Mouse (Mus musculus) CH12.LX (cell line): ENCODE measurements at regions not wholly inside any gene's neighbourhood (a gene's known extent, or its start where the extent isn't known, plus 50 kb on each side); places are given as distances from the start of the nearest gene placed in this dataset.

ENCODE experiments used
- DNase-seq: peaks from one replicate; pipeline ENCODE4 v3.0.0-alpha.2; 2013; ENCODE audit errors: extremely low read depth
- H3K27ac ChIP-seq: 2 replicates; pipeline ENCODE4 v1.5.1; 2012; ENCODE audit warnings: low read depth, mild to moderate bottlenecking, control low read depth, moderate library complexity; ENCODE audit not compliant: insufficient read depth
- H3K27me3 ChIP-seq: replicated peaks from 2 replicates; pipeline ENCODE3; 2012; ENCODE audit warnings: inconsistent platforms
- H3K36me3 ChIP-seq, 2 experiments: replicated peaks in 1 of 2; 2 replicates each; pipeline versions ENCODE3 to v1.6.1; 2012; ENCODE audit warnings: inconsistent platforms in 1 of 2, low read length in 1 of 2, mild to moderate bottlenecking in 1 of 2, mixed read lengths in 1 of 2, moderate library complexity in 1 of 2; ENCODE audit not compliant: control insufficient read depth in 1 of 2, insufficient read depth in 1 of 2
- H3K4me1 ChIP-seq, 2 experiments: 2 replicates each; pipeline ENCODE4 v1.6.1; 2012; ENCODE audit warnings: inconsistent platforms in 1 of 2, moderate library complexity in 1 of 2; ENCODE audit not compliant: insufficient read depth in 2 of 2, control insufficient read depth in 1 of 2
- H3K4me2 ChIP-seq: 2 replicates; pipeline ENCODE4 v1.6.1; 2012; ENCODE audit warnings: low read depth, mild to moderate bottlenecking, control low read depth; ENCODE audit not compliant: poor library complexity, insufficient read depth, severe bottlenecking
- H3K4me3 ChIP-seq, 3 experiments: fragments of 150-350 bp in 1 of 3; sonication (generic) in 1 of 3; replicated peaks in 1 of 3; 2 replicates each; pipeline versions ENCODE3 to v1.5.1; 2011 to 2012; ENCODE audit warnings: low read depth in 2 of 3, low read length in 2 of 3, mild to moderate bottlenecking in 2 of 3, moderate library complexity in 2 of 3, control low read depth in 1 of 3, improper control_type of control experiment in 1 of 3, inconsistent platforms in 1 of 3, mixed read lengths in 1 of 3; ENCODE audit not compliant: poor library complexity in 1 of 3
- H3K79me2 ChIP-seq: replicated peaks from 2 replicates; pipeline ENCODE4 v1.6.1; 2012; ENCODE audit warnings: mild to moderate bottlenecking, moderate library complexity; ENCODE audit not compliant: control insufficient read depth, poor library complexity, insufficient read depth, severe bottlenecking; ENCODE audit errors: extremely low read depth
- H3K9ac ChIP-seq: 2 replicates; pipeline ENCODE4 v1.6.1; 2012; ENCODE audit warnings: low read depth, mild to moderate bottlenecking, control low read depth, moderate library complexity; ENCODE audit not compliant: insufficient read depth
- H3K9me3 ChIP-seq: replicated peaks from 2 replicates; pipeline ENCODE3; 2012; ENCODE audit warnings: low read length, inconsistent platforms, mixed read lengths
- BHLHE40 ChIP-seq: IDR thresholded peaks from 2 replicates; pipeline ENCODE4 v1.6.1; 2011; ENCODE audit warnings: mild to moderate bottlenecking, low read depth, low read length, improper control_type of control experiment
- CHD1 ChIP-seq: IDR thresholded peaks from 2 replicates; pipeline ENCODE4 v1.6.1; 2012; ENCODE audit warnings: low read depth, low read length, improper control_type of control experiment, inconsistent platforms
- CHD2 ChIP-seq: IDR thresholded peaks from 2 replicates; pipeline ENCODE4 v1.6.1; 2011; ENCODE audit warnings: low read length, improper control_type of control experiment
- CTCF ChIP-seq, 2 experiments: IDR thresholded peaks in 1 of 2; conservative IDR thresholded peaks in 1 of 2; 2 replicates each; pipeline ENCODE4 v1.5.1; 2011 to 2012; ENCODE audit warnings: low read depth in 2 of 2, low read length in 2 of 2, improper control_type of control experiment in 1 of 2, inconsistent platforms in 1 of 2, mild to moderate bottlenecking in 1 of 2, moderate library complexity in 1 of 2
- E2F4 ChIP-seq: IDR thresholded peaks from 2 replicates; pipeline ENCODE4 v1.6.1; 2011; ENCODE audit warnings: low read depth, low read length, improper control_type of control experiment; ENCODE audit not compliant: insufficient replicate concordance
- ELF1 ChIP-seq: IDR thresholded peaks from 2 replicates; pipeline ENCODE4 v1.6.1; 2014; ENCODE audit warnings: low read depth, mild to moderate bottlenecking, inconsistent platforms, low read length, improper control_type of control experiment
- EP300 ChIP-seq: IDR thresholded peaks from 2 replicates; pipeline ENCODE4 v1.6.1; 2011; ENCODE audit warnings: low read length, improper control_type of control experiment
- ETS1 ChIP-seq: conservative IDR thresholded peaks from 2 replicates; pipeline ENCODE4 v1.6.1; 2012; ENCODE audit warnings: low read depth, mild to moderate bottlenecking, inconsistent platforms, low read length, improper control_type of control experiment, moderate library complexity
- HCFC1 ChIP-seq: IDR thresholded peaks from 2 replicates; pipeline ENCODE4 v1.6.1; 2012; ENCODE audit warnings: low read depth, mild to moderate bottlenecking, inconsistent platforms, low read length, improper control_type of control experiment
- IRF4 ChIP-seq: IDR thresholded peaks from 2 replicates; pipeline ENCODE4 v1.6.1; 2014; ENCODE audit warnings: low read depth, mild to moderate bottlenecking, inconsistent platforms, low read length, improper control_type of control experiment
- JUN ChIP-seq: IDR thresholded peaks from 2 replicates; pipeline ENCODE4 v1.6.1; 2011; ENCODE audit warnings: low read depth, mild to moderate bottlenecking, low read length, improper control_type of control experiment, moderate library complexity; ENCODE audit not compliant: insufficient read depth
- KAT2A ChIP-seq: IDR thresholded peaks from 2 replicates; pipeline ENCODE4 v1.6.1; 2012; ENCODE audit warnings: low read length, improper control_type of control experiment, inconsistent platforms; ENCODE audit not compliant: insufficient replicate concordance
- MAX ChIP-seq: IDR thresholded peaks from 2 replicates; pipeline ENCODE4 v1.6.1; 2011; ENCODE audit warnings: low read length, improper control_type of control experiment
- MAZ ChIP-seq: IDR thresholded peaks from 2 replicates; pipeline ENCODE4 v1.6.1; 2012; ENCODE audit warnings: low read depth, mild to moderate bottlenecking, inconsistent platforms, low read length, improper control_type of control experiment, moderate library complexity
- MEF2A ChIP-seq: IDR thresholded peaks from 2 replicates; pipeline ENCODE4 v1.6.1; 2014; ENCODE audit warnings: low read depth, mild to moderate bottlenecking, inconsistent platforms, low read length, improper control_type of control experiment, borderline replicate concordance
- MXI1 ChIP-seq: IDR thresholded peaks from 2 replicates; pipeline ENCODE4 v1.6.1; 2011; ENCODE audit warnings: mild to moderate bottlenecking, low read depth, low read length, improper control_type of control experiment
- NELFE ChIP-seq: IDR thresholded peaks from 2 replicates; pipeline ENCODE4 v1.6.1; 2011; ENCODE audit warnings: low read depth, low read length, improper control_type of control experiment
- POLR2A ChIP-seq: IDR thresholded peaks from 2 replicates; pipeline ENCODE4 v1.6.1; 2011; ENCODE audit warnings: low read depth, mild to moderate bottlenecking, improper control_type of control experiment, low read length
- POLR2AphosphoS2 ChIP-seq: IDR thresholded peaks from 2 replicates; pipeline ENCODE4 v1.6.1; 2011; ENCODE audit warnings: low read depth, low read length, improper control_type of control experiment
- RAD21 ChIP-seq: IDR thresholded peaks from 2 replicates; pipeline ENCODE4 v1.6.1; 2011; ENCODE audit warnings: low read depth, mild to moderate bottlenecking, low read length, improper control_type of control experiment, moderate library complexity
- RCOR1 ChIP-seq: conservative IDR thresholded peaks from 2 replicates; pipeline ENCODE4 v1.6.1; 2012; ENCODE audit warnings: low read depth, mild to moderate bottlenecking, inconsistent platforms, low read length, improper control_type of control experiment
- SIN3A ChIP-seq: IDR thresholded peaks from 2 replicates; pipeline ENCODE4 v1.6.1; 2012; ENCODE audit warnings: low read length, improper control_type of control experiment, inconsistent platforms
- SMC3 ChIP-seq: IDR thresholded peaks from 2 replicates; pipeline ENCODE4 v1.6.1; 2011; ENCODE audit warnings: low read depth, low read length, improper control_type of control experiment
- TBP ChIP-seq: conservative IDR thresholded peaks from 2 replicates; pipeline ENCODE4 v1.6.1; 2011; ENCODE audit warnings: low read depth, low read length, improper control_type of control experiment
- TCF12 ChIP-seq: IDR thresholded peaks from 2 replicates; pipeline ENCODE4 v1.6.1; 2014; ENCODE audit warnings: low read depth, mild to moderate bottlenecking, inconsistent platforms, low read length, improper control_type of control experiment
- UBTF ChIP-seq: IDR thresholded peaks from 2 replicates; pipeline ENCODE4 v1.6.1; 2012; ENCODE audit warnings: low read depth, mild to moderate bottlenecking, inconsistent platforms, low read length, improper control_type of control experiment, moderate library complexity
- USF1 ChIP-seq: IDR thresholded peaks from 2 replicates; pipeline ENCODE4 v1.6.1; 2014; ENCODE audit warnings: low read depth, mild to moderate bottlenecking, inconsistent platforms, low read length, improper control_type of control experiment
- ZC3H11A ChIP-seq: IDR thresholded peaks from 2 replicates; pipeline ENCODE4 v1.6.1; 2012; ENCODE audit warnings: low read depth, mild to moderate bottlenecking, inconsistent platforms, low read length, improper control_type of control experiment
- ZKSCAN1 ChIP-seq: IDR thresholded peaks from 2 replicates; pipeline ENCODE4 v1.6.1; 2012; ENCODE audit warnings: low read depth, inconsistent platforms, low read length, improper control_type of control experiment, borderline replicate concordance
- ZNF384 ChIP-seq: IDR thresholded peaks from 2 replicates; pipeline ENCODE4 v1.6.1; 2012; ENCODE audit warnings: low read depth, low read length, improper control_type of control experiment, inconsistent platforms
- dilution Hi-C: fragments of 300-500 bp; cut with MboI; formaldehyde crosslinking; loops from 2 replicates; pipeline ENCODE4 v1.14.3; 2020; ENCODE audit warnings: low sequenced_read_pairs; ENCODE audit not compliant: extremely low pct_unique_long_range_greater_than_20kb, extremely low pct_ligation_motif_present
- in situ Hi-C: fragments of 300-500 bp; cut with MboI; formaldehyde crosslinking; loops from 3 replicates; pipeline ENCODE4 v1.14.3; 2019; ENCODE audit warnings: low sequenced_read_pairs, low pct_ligation_motif_present, low pct_unique_long_range_greater_than_20kb, mixed read lengths

- Histone ChIP-seq H3K36me3 (no peaks in the 10 kb centered on the region), H3K79me2 (no peaks in the 10 kb centered on the region), H3K4me3 (no peak overlapping the region), H3K9me3 (no peaks in the 10 kb centered on the region), H3K27me3 (peaks cover 5% of the 10 kb centered on the region), H3K4me2 (no peak overlapping the region), H3K4me1 (no peaks in the 10 kb centered on the region), H3K27ac (no peak overlapping the region), H3K9ac (no peak overlapping the region)
- in situ Hi-C loops = no loop called here
- TF ChIP-seq MAX (no peak), HCFC1 (no peak), E2F4 (no peak), MXI1 (no peak), SMC3 (no peak), CTCF (conservative IDR thresholded peaks at IDR 0.05 in 1 of 2, IDR thresholded peaks at IDR 0.05 in 1 of 2; ENCODE audit: low read depth in 2 of 2, low read length in 2 of 2) (no peak), POLR2A (no peak), NELFE (no peak), ETS1 (no peak), CHD1 (no peak), POLR2AphosphoS2 (no peak), SIN3A (no peak), USF1 (no peak), RAD21 (no peak), MEF2A (no peak), ELF1 (no peak)
- dilution Hi-C loops = no loop called here
- no peak for DNase-seq
Measured at GRCm38 (mm10) chr13:51908514-51908913, 62.0 kb downstream of the Gadd45g start.

- H3K36me3 ChIP-seq = no peaks in the 10 kb centered on the region
- DNase-seq = no peak
- no peak overlapping the region for H3K4me3 ChIP-seq
- dilution Hi-C loops = no loop called here
- no peaks in the 10 kb centered on the region for H3K79me2 ChIP-seq
- H3K4me1 ChIP-seq = no peaks in the 10 kb centered on the region
- no peaks in the 10 kb centered on the region for H3K9me3 ChIP-seq
- H3K9ac ChIP-seq = no peak overlapping the region
- no peak overlapping the region for H3K27ac ChIP-seq
- TF ChIP-seq KAT2A (no peak), MAZ (no peak), MEF2A (no peak), MAX (no peak), ZKSCAN1 (no peak), RCOR1 (no peak), CHD2 (no peak), POLR2AphosphoS2 (no peak), NELFE (no peak), TBP (no peak), BHLHE40 (no peak), TCF12 (no peak), UBTF (no peak), EP300 (no peak), IRF4 (no peak), ZC3H11A (no peak), JUN (no peak), POLR2A (no peak), ZNF384 (no peak)
- peaks cover 15% of the 10 kb centered on the region for H3K27me3 ChIP-seq
- in situ Hi-C loops = no loop called here
- no peak overlapping the region for H3K4me2 ChIP-seq
Measured at GRCm38 (mm10) chr13:51911296-51911998, 65.0 kb downstream of the Gadd45g start.
